Mouse (Mus musculus): ENCODE measurements around the gene Atp8a1. TPM values are rescaled to one million over a fixed set of nuclear protein-coding genes. Genes with fewer than 3 reads are reported as not detected.
A peak's percentile ranks its signal among the peaks of the same experiment; 100 is the strongest.

Atp8a1 gene
- total RNA-seq, 2 experiments from 2014 or later = 34.1 to 51.1 TPM

GRCm38 (mm10) chr5:67778026-67778425, 69.2 kb downstream of the Atp8a1 start:
- peak; percentile 64; the same call in 1 of the 2 replicates for ATAC-seq (ENCODE audit: poor library complexity, severe bottlenecking)

- no peak for ATAC-seq (ENCODE audit: poor library complexity, severe bottlenecking)
Observed at GRCm38 (mm10) chr5:67774186-67774585, 73.0 kb downstream of the Atp8a1 start.

GRCm38 (mm10) chr5:67768708-67769107, 78.5 kb downstream of the Atp8a1 start:
- ATAC-seq (ENCODE audit: poor library complexity, severe bottlenecking) = no peak

GRCm38 (mm10) chr5:67764798-67765197, 82.4 kb downstream of the Atp8a1 start:
- peak; percentile 45; the same call in 1 of the 2 replicates for ATAC-seq (ENCODE audit: poor library complexity, severe bottlenecking)

GRCm38 (mm10) chr5:67758126-67758525, 89.1 kb downstream of the Atp8a1 start:
- ATAC-seq (ENCODE audit: poor library complexity, severe bottlenecking) = no peak

- peak; percentile 88 for ATAC-seq (ENCODE audit: poor library complexity, severe bottlenecking)
Observed at GRCm38 (mm10) chr5:67756138-67756537, 91.1 kb downstream of the Atp8a1 start.

GRCm38 (mm10) chr5:67753057-67753456, 94.2 kb downstream of the Atp8a1 start:
- no peak for ATAC-seq (ENCODE audit: poor library complexity, severe bottlenecking)

- ATAC-seq (ENCODE audit: poor library complexity, severe bottlenecking) = no peak
Observed at GRCm38 (mm10) chr5:67752629-67753028, 94.6 kb downstream of the Atp8a1 start.

- 0 out of 2 replicates have a peak, but pooled peaks have one; percentile 22 for ATAC-seq (ENCODE audit: poor library complexity, severe bottlenecking)
Observed at GRCm38 (mm10) chr5:67752007-67752406, 95.2 kb downstream of the Atp8a1 start.

- no peak for ATAC-seq (ENCODE audit: poor library complexity, severe bottlenecking)
Observed at GRCm38 (mm10) chr5:67739261-67739660, 108.0 kb downstream of the Atp8a1 start.

GRCm38 (mm10) chr5:67738133-67738532, 109.1 kb downstream of the Atp8a1 start:
- ATAC-seq (ENCODE audit: poor library complexity, severe bottlenecking) = no peak

- no peak for ATAC-seq (ENCODE audit: poor library complexity, severe bottlenecking)
Observed at GRCm38 (mm10) chr5:67735771-67736170, 111.5 kb downstream of the Atp8a1 start.

- ATAC-seq (ENCODE audit: poor library complexity, severe bottlenecking) = no peak
Observed at GRCm38 (mm10) chr5:67733551-67734258, 113.5 kb downstream of the Atp8a1 start.

GRCm38 (mm10) chr5:67733150-67733549, 114.1 kb downstream of the Atp8a1 start:
- ATAC-seq (ENCODE audit: poor library complexity, severe bottlenecking) = no peak

- no peak for ATAC-seq (ENCODE audit: poor library complexity, severe bottlenecking)
Observed at GRCm38 (mm10) chr5:67727755-67728154, 119.5 kb downstream of the Atp8a1 start.

- no peak for ATAC-seq (ENCODE audit: poor library complexity, severe bottlenecking)
Observed at GRCm38 (mm10) chr5:67726810-67727209, 120.4 kb downstream of the Atp8a1 start.

GRCm38 (mm10) chr5:67701641-67702040, 145.6 kb downstream of the Atp8a1 start:
- no peak for ATAC-seq (ENCODE audit: poor library complexity, severe bottlenecking)

GRCm38 (mm10) chr5:67699418-67699817, 147.8 kb downstream of the Atp8a1 start:
- ATAC-seq (ENCODE audit: poor library complexity, severe bottlenecking) = no peak

GRCm38 (mm10) chr5:67698176-67698575, 149.1 kb downstream of the Atp8a1 start:
- ATAC-seq (ENCODE audit: poor library complexity, severe bottlenecking) = no peak

- no peak for ATAC-seq (ENCODE audit: poor library complexity, severe bottlenecking)
Observed at GRCm38 (mm10) chr5:67696741-67697596, 150.3 kb downstream of the Atp8a1 start.

GRCm38 (mm10) chr5:67695055-67695710, 152.1 kb downstream of the Atp8a1 start:
- ATAC-seq (ENCODE audit: poor library complexity, severe bottlenecking) = no peak
